Mouse (Mus musculus) telencephalon, adult 2 months (tissue): ENCODE measurements at regions not wholly inside any gene's neighbourhood (a gene's known extent, or its start where the extent isn't known, plus 50 kb on each side); places are given as distances from the start of the nearest gene placed in this dataset.

Experiments used
- DNase-seq: peaks from one replicate; pipeline ENCODE4 v3.0.0-alpha.2; 2011; ENCODE audit warnings: low read depth, low spot score

DNA sequence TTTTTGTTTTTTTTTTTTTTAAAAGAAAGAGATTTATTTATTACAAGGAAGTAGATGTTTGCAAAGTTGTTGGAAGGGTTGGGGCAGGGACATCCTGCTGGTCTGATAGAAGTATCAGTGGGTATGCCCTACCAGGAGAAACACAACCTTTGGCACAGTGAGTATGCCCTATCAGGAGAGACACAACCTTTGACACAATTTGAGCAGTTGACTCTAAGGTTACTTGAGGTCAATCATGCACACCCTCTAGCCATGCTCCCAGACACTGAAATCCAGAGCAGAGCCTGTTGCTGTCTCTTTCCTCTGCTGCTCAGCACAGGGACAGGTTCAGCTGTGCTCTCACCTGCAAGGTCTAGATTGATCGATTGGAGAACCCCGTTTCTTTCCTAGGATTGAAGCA is 164.2 kb upstream of the Gjb5 start:
- DNase-seq = no peak

- DNase-seq = no peak
Measured at GRCm38 (mm10) chr4:127517978-127518377, 160.0 kb upstream of the Gjb5 start.

DNA sequence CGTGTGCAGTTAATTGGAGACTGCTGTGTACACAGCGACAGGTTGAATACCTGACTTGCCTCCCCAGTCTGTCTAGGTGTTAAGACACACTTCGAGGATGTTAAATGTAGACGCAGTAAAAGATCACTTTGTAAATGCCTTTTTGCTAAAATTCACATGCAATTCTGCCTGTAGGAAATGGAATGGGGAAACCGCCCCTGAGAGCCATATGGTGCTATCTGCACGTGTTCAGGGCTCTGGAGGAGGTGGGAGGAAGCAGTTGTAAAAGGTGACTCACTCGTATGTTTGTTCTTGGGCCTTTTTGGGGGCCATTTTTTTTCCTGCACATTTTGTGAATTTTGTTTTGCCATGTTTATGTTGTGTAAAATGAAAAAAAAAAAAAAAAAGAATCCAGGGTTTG is 159.6 kb upstream of the Gjb5 start:
- DNase-seq = peak; percentile 89

- DNase-seq = peak; percentile 84
Measured at GRCm38 (mm10) chr4:127509936-127510335, 152.0 kb upstream of the Gjb5 start.

GRCm38 (mm10) chr4:127502621-127503020 is 144.6 kb upstream of the Gjb5 start:
- DNase-seq = no peak

GRCm38 (mm10) chr4:127501881-127502280 is 143.9 kb upstream of the Gjb5 start:
- no peak for DNase-seq

DNA sequence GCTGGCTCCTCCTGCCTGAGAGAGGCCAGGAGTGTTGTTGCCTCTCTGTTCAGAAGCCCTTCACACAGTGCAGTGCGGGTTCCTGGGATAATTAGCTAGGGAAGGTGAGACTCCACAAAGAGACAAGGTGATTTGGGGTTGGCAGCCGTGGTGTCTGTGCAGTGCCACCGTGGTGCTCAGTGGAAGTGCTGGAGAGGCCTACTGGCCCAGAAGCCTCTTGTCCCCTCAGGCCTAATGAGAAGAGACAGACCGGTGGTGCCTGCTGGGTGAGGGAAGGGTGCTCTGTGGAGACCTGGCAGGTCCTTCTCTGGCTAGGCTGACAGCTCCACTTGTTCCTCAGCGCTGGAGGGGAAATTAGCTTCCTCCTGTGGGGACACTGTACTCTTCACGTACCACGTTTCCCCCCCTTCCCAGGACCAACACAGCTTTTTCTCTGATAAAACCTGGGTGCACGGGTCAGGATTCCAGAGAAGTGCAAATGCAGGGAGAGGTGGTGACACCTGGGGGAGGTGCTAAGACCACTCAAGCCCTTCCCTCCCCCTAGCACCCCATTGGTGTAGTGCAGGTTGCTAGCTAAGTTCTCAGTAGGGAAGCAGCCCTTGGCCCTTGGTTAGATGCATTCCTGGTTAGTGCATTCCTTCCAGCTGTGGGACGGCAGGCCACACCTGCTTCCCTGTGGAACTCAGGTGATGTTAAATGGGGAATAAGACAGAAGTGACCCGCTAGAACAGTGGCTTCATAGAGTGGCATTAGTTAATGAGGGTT is 129.2 kb upstream of the Gjb5 start:
- no peak for DNase-seq

DNA sequence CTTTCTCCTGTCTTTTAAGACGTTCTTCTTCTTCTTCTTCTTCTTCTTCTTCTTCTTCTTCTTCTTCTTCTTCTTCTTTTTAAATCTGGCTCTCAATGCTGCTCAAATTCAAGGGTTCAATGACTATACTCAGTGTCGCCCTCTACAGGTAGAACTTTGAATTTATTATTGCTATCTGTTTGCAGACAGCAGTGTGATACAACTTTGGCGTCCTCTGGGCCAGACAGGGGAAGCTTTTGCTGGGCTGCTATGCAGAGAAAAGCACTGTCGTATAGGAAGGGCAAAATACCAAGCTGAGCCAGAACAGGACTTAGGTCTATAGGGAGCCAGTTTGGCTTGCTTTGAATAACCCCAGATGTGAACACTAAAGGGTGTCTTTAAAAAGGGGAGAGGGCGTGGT is 127.3 kb upstream of the Gjb5 start:
- no peak for DNase-seq

- no peak for DNase-seq
Measured at GRCm38 (mm10) chr4:127482461-127482860, 124.5 kb upstream of the Gjb5 start.

DNA sequence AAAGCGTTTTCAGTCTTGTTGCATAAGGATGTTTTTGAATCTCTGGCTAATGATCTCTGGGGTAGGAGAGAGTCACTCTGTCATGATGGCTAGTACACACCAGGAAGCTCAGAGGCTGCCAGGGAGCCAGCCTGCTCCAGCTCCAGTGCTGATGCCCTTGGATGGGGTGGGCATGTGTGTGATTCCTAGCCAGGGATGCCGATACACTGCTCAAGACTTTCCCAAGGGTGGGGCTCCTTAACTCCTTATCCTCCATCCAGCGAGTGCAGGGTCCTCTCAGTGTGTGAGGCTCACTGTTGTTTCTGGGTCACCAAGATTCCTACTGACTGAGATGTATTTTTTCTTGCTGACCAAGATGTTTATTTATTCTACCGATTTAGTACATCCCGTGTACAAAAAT is 122.4 kb upstream of the Gjb5 start:
- no peak for DNase-seq

DNA sequence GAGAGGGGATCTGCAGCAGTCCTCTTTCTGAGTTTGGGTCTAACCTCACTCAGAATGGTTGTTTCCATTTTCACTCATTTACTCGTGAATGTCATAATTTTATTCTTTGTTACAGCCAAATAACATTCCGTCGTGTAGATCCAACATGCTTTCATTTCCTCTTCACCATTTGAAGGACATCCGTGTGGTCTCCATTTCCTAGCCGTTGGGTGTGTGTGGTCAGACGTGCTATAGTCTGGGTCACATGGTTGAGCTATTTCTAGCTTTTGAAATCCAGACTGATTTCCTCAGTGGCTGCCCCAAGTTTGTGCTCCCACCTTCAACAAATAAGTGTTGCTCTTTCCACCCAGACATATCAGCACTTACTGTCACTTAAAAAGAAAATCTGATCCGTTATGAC is 111.9 kb upstream of the Gjb5 start:
- no peak for DNase-seq

DNA sequence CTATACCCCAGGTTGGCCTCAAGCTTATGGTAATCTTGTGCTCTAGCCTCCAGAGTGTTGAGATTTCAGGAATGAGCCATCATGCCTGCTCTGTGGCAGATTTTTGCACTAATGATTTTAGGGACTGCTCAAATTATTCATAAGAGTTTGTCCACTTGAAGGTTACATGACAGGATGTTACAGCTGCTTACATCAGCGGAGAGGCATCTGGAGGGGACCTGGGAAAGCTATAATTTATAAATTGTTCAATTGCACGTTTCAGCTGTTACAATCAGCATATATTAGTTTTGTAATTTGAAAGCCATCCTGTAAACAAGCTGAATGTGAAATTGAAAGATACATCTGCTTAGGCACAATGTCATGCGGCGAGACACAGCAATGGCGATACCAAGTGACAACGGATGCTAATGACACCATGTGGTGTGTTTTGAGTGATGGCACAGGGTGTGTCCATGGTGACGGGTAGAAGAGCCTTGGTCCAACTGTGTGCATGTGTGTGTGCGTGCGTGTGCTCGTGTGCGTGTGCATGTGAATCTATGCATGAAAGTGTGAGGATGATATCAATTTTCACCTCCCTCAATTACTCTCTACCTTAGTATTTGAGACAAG is 96.6 kb upstream of the Gjb5 start:
- DNase-seq = no peak

DNA sequence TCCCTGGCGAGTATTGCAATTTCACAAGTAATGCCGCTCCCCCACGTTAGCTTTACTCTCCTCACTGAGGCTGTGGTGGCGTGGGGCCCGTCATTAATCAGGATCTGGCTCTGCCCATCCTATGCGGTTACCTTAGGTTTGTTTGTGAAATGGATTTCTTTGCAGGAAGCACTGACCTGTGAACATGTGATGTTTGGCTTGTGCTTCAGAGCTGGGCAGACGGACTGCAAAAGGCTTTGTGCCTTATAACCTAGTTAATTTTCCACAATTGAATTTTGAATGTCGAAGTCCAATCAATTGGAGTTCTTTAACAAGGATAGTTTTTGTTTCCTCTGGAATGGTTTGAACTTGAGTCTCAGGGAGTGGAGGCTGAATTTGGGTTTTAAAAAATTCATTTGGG is 94.1 kb upstream of the Gjb5 start:
- no peak for DNase-seq

GRCm38 (mm10) chr4:127445300-127445699 is 87.3 kb upstream of the Gjb5 start:
- DNase-seq = no peak

DNA sequence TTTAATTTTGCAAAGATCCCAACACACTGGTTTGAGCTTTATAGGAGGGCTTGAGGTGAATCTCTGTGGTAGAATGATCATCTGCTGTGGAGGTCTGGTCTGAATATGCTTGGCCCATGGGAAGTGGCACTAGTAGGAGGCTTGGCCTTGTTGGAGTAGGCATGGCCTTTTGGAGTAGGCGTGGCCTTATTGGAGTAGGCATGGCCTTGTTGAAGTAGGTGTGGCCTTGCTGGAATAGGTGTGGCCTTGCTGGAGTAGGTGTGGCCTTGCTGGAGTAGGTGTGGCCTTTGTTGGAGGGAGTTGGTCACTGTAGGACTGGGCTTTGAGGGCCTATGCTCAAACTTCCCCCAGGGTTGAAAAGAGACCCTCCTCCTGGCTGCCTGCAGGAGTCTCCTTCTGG is 86.1 kb upstream of the Gjb5 start:
- DNase-seq = no peak

GRCm38 (mm10) chr4:127442001-127442400 is 84.0 kb upstream of the Gjb5 start:
- DNase-seq = peak; percentile 60

- no peak for DNase-seq
Measured at GRCm38 (mm10) chr4:127440602-127441001, 82.6 kb upstream of the Gjb5 start.

- DNase-seq = no peak
Measured at GRCm38 (mm10) chr4:127435076-127435475, 77.1 kb upstream of the Gjb5 start.

DNA sequence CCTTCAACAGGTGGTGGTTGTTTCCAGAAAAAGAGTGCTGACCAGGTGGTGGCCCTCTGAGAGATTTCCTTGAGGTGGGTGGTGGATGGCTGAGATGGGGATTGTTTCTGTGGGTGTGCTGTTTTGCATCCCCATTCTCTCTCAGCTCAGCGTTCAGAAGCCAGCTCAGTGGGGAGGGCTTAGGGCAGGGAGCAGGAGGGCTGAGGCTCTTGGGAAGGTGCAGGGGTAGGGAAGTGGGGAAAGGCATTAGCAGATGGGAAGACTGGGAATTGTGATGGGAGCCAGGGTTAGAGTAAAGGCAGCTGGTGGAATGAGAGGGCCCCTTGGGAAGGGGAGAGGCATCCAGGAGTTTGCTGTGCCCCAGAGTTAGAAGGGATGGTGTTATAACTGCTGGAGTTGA is 72.3 kb upstream of the Gjb5 start:
- DNase-seq = no peak

- DNase-seq = no peak
Measured at GRCm38 (mm10) chr4:127429748-127430147, 71.8 kb upstream of the Gjb5 start.

- DNase-seq = no peak
Measured at GRCm38 (mm10) chr4:127423855-127424254, 65.9 kb upstream of the Gjb5 start.

DNA sequence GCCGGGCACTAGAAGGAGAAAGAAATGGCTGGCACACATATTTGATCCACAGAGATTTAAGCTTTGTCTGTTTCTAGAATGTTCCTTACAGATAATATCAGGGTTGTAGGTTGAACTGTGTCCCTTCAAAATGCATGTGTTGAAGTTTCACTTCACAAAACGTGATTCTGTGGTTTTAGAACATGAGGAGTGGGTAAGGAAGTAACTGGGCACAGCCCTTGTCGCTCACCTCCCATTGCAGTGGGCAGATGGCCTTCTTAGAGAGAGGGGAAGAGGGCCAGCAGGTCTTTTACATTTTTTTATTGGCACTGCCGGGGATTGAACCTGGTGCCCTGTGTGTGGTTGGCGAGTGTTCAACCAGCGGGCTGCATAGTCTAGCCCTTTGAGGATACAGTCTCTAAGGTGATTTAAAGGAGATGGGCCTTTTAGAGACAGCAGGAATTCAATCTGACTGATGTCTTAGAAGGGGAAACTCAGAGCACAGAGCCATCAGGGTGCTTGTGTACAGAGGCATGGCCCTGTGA is 64.0 kb upstream of the Gjb5 start:
- DNase-seq = no peak

DNA sequence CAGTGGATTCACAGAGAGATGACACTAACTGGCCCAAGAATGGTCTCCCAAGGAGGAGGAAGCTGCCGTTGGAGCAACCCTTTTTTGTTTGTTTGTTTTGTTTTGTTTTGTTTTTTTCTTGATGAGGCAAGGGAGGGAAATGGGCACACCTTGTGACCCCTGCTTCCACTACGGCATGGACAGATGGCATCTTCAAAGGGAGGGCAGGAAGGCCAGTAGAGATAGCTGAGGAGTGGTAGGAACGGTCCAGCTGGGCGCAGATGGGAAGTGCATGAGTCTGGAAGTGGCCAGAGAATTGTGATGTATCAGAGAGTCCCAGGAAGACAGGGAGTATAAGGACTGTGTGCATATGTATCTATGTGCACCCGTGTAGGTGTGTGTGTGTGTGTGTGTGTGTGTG is 63.1 kb upstream of the Gjb5 start:
- no peak for DNase-seq
